Mouse (Mus musculus): ENCODE measurements around the gene Scap. TPM values are rescaled to one million over a fixed set of nuclear protein-coding genes. Genes with fewer than 3 reads are reported as not detected.
"Not testable (repeated sequence)": the region's sequence is repeated elsewhere in the genome, so short reads cannot be mapped to it uniquely, and the experiment has no call there.

Scap gene
- total and polyA plus RNA-seq, 3 experiments: 11.5 to 140 (median 23.6) TPM

DNA sequence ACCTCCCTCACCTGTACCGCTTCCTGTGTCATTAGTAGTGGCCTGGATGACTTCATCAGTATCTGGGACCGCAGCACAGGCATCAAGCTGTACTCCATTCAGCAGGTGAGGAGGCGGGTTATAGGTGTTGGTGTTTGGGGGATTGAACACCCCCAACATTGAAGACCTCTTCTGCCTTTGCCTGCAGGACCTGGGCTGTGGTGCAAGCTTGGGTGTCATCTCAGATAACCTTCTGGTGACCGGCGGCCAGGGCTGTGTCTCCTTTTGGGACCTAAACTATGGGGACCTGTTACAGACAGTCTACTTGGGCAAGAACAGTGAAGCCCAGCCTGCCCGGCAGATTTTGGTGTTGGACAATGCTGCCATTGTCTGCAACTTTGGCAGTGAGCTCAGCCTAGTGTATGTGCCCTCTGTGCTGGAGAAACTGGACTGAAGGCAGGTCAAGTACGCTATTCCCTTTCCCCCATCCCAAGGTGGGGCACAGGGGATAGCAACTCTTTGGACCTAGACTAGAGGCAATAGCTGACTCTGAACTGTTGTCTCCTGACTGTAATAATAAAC, 51.4 kb downstream of the Scap start:
- Histone ChIP-seq H3K36me3 (replicated peaks) (peaks cover 99% of the 10 kb centered on the region), H3K9me3 (replicated peaks) (no peaks in the 10 kb centered on the region), H3K4me1 (ENCODE audit: insufficient read depth, low read depth, low read length) (0 out of 2 replicates have a peak, but pooled peaks cover 5% of the 10 kb centered on the region), H3K27me3 (ENCODE audit: insufficient read depth, low read length) (no peaks in the 10 kb centered on the region; the same call in 1 of the 2 replicates), H3K4me3 (ENCODE audit: low read depth, low read length) (no peak overlapping the region)
- TF ChIP-seq GATA2 (IDR thresholded peaks at IDR 0.05; ENCODE audit: borderline replicate concordance, low read depth, low read length) (no peak), GATA1 (IDR thresholded peaks at IDR 0.05; ENCODE audit: borderline replicate concordance, low read length) (no peak), POLR2AphosphoS5 (IDR thresholded peaks at IDR 0.05; ENCODE audit: insufficient replicate concordance, low read depth, low read length) (no peak), TAL1 (conservative IDR thresholded peaks at IDR 0.05; ENCODE audit: low read depth, low read length) (no peak), CTCF (IDR thresholded peaks at IDR 0.05; ENCODE audit: low read depth, low read length) (no peak)
- DNase-seq (ENCODE audit: low spot score): no peak
- ATAC-seq (ENCODE audit: extremely low read depth, insufficient number of reproducible peaks, low FRiP score, poor library complexity, severe bottlenecking): no peak

DNA sequence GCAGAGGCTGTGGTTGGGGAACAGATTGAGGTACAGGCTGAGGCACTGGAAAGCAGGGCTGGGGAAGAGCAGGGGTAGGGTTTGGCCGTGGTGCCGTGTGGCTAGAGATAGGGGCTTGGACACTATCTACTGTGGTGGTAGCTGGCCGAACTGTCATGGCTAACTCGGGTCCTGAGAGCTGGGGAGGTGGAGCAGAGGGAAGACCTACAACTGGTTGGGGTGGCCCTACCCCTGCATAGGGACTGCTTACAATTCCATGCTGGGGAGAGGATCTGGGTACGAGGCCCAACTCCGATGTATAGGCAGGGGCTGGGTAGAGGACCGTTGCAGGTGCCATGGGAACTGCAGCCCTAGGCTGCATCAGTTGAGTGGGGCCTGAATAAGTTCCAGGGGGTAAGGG, 54.9 kb downstream of the Scap start:
- H3K9me3 ChIP-seq (replicated peaks): no peaks in the 10 kb centered on the region
- no peak overlapping the region for H3K4me3 ChIP-seq (ENCODE audit: low read depth, low read length)
- H3K36me3 ChIP-seq (replicated peaks): peaks cover 100% of the 10 kb centered on the region
- ATAC-seq (ENCODE audit: extremely low read depth, insufficient number of reproducible peaks, low FRiP score, poor library complexity, severe bottlenecking) (no peak), DNase-seq (ENCODE audit: low spot score) (no peak)
- no peaks in the 10 kb centered on the region; the same call in 1 of the 2 replicates for H3K27me3 ChIP-seq (ENCODE audit: insufficient read depth, low read length)
- TF ChIP-seq POLR2AphosphoS5 (IDR thresholded peaks at IDR 0.05; ENCODE audit: insufficient replicate concordance, low read depth, low read length) (no peak), GATA1 (IDR thresholded peaks at IDR 0.05; ENCODE audit: borderline replicate concordance, low read length) (no peak), TAL1 (conservative IDR thresholded peaks at IDR 0.05; ENCODE audit: low read depth, low read length) (no peak), GATA2 (IDR thresholded peaks at IDR 0.05; ENCODE audit: borderline replicate concordance, low read depth, low read length) (no peak), CTCF (IDR thresholded peaks at IDR 0.05; ENCODE audit: low read depth, low read length) (no peak)
- H3K4me1 ChIP-seq (ENCODE audit: insufficient read depth, low read depth, low read length): peaks cover 3% of the 10 kb centered on the region; the same call in 1 of the 2 replicates

DNA sequence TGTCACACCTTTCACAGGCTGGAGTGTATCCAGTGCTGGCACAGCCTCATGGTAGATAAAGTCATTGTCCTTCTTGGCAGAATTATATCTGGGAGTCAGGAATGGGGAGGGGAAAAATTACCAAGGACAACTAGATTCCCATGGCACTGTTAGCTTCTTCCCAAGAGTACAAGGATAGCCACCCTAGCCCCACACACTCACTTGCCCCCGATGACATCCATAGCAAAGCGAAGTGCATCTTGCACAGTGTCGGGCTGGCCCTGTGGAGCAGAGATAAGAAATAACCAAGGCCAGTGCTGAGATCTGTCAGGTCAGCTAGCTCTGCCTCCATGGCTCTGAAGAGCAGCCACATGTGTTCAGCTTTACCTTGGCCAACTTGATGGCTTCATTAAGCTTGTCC, 57.8 kb downstream of the Scap start:
- ATAC-seq (ENCODE audit: extremely low read depth, insufficient number of reproducible peaks, low FRiP score, poor library complexity, severe bottlenecking) (no peak), DNase-seq (ENCODE audit: low spot score) (no peak)
- no peaks in the 10 kb centered on the region for H3K9me3 ChIP-seq (replicated peaks)
- no peaks in the 10 kb centered on the region; the same call in 1 of the 2 replicates for H3K27me3 ChIP-seq (ENCODE audit: insufficient read depth, low read length)
- peaks cover 3% of the 10 kb centered on the region; the same call in 1 of the 2 replicates for H3K4me1 ChIP-seq (ENCODE audit: insufficient read depth, low read depth, low read length)
- H3K36me3 ChIP-seq (replicated peaks): peaks cover 98% of the 10 kb centered on the region
- H3K4me3 ChIP-seq (ENCODE audit: low read depth, low read length): no peak overlapping the region
- no peak for TF ChIP-seq GATA1 (IDR thresholded peaks at IDR 0.05; ENCODE audit: borderline replicate concordance, low read length)
- TF ChIP-seq POLR2AphosphoS5 (IDR thresholded peaks at IDR 0.05; ENCODE audit: insufficient replicate concordance, low read depth, low read length): no peak
- TF ChIP-seq GATA2 (IDR thresholded peaks at IDR 0.05; ENCODE audit: borderline replicate concordance, low read depth, low read length): no peak
- TF ChIP-seq CTCF (IDR thresholded peaks at IDR 0.05; ENCODE audit: low read depth, low read length): no peak
- no peak for TF ChIP-seq TAL1 (conservative IDR thresholded peaks at IDR 0.05; ENCODE audit: low read depth, low read length)

DNA sequence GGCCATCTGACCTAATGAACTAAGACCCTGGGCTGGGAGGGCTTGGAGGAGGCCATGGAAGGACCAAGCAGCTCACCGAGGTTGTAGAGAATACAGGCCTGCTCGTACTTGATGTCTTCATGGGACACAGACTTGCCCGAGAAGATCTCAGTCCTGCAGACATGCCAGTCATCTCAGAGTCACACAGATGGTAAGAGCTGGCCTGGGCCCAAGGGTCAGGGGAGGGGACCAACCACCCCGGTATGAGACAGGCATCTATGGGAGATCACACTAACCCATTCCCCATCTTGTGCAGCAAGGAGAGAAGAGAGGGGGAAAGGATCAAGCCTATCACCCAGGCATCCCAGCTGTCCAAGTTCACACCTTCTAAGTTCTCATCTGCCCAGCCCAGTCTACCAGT, 60.2 kb downstream of the Scap start:
- H3K4me3 ChIP-seq (ENCODE audit: low read depth, low read length): no peak overlapping the region
- no peak for DNase-seq (ENCODE audit: low spot score)
- H3K9me3 ChIP-seq (replicated peaks): no peaks in the 10 kb centered on the region
- H3K4me1 ChIP-seq (ENCODE audit: insufficient read depth, low read depth, low read length): peaks cover 3% of the 10 kb centered on the region; the same call in 1 of the 2 replicates
- no peaks in the 10 kb centered on the region for H3K27me3 ChIP-seq (ENCODE audit: insufficient read depth, low read length)
- peaks cover 95% of the 10 kb centered on the region for H3K36me3 ChIP-seq (replicated peaks)
- TF ChIP-seq POLR2AphosphoS5 (IDR thresholded peaks at IDR 0.05; ENCODE audit: insufficient replicate concordance, low read depth, low read length): no peak
- TF ChIP-seq GATA2 (IDR thresholded peaks at IDR 0.05; ENCODE audit: borderline replicate concordance, low read depth, low read length): no peak
- TF ChIP-seq CTCF (IDR thresholded peaks at IDR 0.05; ENCODE audit: low read depth, low read length): no peak
- no peak for TF ChIP-seq GATA1 (IDR thresholded peaks at IDR 0.05; ENCODE audit: borderline replicate concordance, low read length)
- TF ChIP-seq TAL1 (conservative IDR thresholded peaks at IDR 0.05; ENCODE audit: low read depth, low read length): no peak
- ATAC-seq (ENCODE audit: extremely low read depth, insufficient number of reproducible peaks, low FRiP score, poor library complexity, severe bottlenecking): no peak

DNA sequence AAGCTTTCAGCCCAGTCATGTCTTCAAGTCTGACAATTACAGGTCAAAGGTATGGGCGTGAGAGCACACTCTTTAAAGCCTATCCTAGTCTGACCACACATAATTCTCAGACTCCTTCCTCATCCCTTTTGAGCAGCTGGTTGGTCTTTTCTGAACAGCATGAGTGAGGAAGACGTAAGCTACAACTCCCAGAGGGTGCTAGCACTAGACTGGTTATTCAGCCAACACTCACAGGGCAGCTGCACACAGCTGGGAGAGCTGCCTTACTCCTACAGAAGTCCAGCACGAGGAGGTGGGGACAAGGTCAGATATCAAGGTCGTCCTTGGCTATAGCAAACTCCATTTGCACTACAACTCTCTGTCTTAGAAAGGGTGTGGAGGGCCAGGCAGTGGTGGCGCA, 67.6 kb downstream of the Scap start:
- Histone ChIP-seq H3K9me3 (replicated peaks) (no peaks in the 10 kb centered on the region), H3K27me3 (ENCODE audit: insufficient read depth, low read length) (no peaks in the 10 kb centered on the region), H3K36me3 (replicated peaks) (peaks cover 78% of the 10 kb centered on the region), H3K4me1 (ENCODE audit: insufficient read depth, low read depth, low read length) (peaks cover 16% of the 10 kb centered on the region), H3K4me3 (ENCODE audit: low read depth, low read length) (no peak overlapping the region)
- ATAC-seq (ENCODE audit: extremely low read depth, insufficient number of reproducible peaks, low FRiP score, poor library complexity, severe bottlenecking) (no peak), DNase-seq (ENCODE audit: low spot score) (no peak)
- TF ChIP-seq GATA1 (IDR thresholded peaks at IDR 0.05; ENCODE audit: borderline replicate concordance, low read length): no peak
- no peak for TF ChIP-seq POLR2AphosphoS5 (IDR thresholded peaks at IDR 0.05; ENCODE audit: insufficient replicate concordance, low read depth, low read length)

DNA sequence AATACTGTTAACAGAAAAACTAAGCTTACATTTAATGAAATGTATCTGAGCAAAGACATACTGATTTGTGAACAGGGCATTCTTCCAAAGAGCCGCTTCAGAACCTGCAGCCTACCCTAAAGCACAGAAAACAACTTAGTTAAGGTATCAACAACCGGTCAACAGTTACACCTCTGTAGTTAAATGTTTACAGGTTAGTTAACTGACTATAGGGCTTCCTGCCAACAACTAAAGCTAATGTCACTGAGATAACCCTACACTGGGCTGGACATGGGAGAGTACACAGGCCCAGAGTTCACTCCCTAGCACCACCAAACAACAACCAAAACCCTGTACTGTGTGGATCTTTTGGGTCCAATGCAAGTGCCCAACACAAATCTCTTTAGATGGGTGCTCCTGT, 69.6 kb downstream of the Scap start:
- Histone ChIP-seq H3K4me1 (ENCODE audit: insufficient read depth, low read depth, low read length) (peaks cover 29% of the 10 kb centered on the region), H3K9me3 (replicated peaks) (no peaks in the 10 kb centered on the region), H3K27me3 (ENCODE audit: insufficient read depth, low read length) (no peaks in the 10 kb centered on the region), H3K36me3 (replicated peaks) (peaks cover 64% of the 10 kb centered on the region), H3K4me3 (ENCODE audit: low read depth, low read length) (no peak overlapping the region)
- TF ChIP-seq GATA1 (IDR thresholded peaks at IDR 0.05; ENCODE audit: borderline replicate concordance, low read length) (no peak), POLR2AphosphoS5 (IDR thresholded peaks at IDR 0.05; ENCODE audit: insufficient replicate concordance, low read depth, low read length) (no peak), CTCF (IDR thresholded peaks at IDR 0.05; ENCODE audit: low read depth, low read length) (no peak), GATA2 (IDR thresholded peaks at IDR 0.05; ENCODE audit: borderline replicate concordance, low read depth, low read length) (no peak), TAL1 (conservative IDR thresholded peaks at IDR 0.05; ENCODE audit: low read depth, low read length) (no peak)
- ATAC-seq (ENCODE audit: extremely low read depth, insufficient number of reproducible peaks, low FRiP score, poor library complexity, severe bottlenecking): no peak
- no peak for DNase-seq (ENCODE audit: low spot score)

DNA sequence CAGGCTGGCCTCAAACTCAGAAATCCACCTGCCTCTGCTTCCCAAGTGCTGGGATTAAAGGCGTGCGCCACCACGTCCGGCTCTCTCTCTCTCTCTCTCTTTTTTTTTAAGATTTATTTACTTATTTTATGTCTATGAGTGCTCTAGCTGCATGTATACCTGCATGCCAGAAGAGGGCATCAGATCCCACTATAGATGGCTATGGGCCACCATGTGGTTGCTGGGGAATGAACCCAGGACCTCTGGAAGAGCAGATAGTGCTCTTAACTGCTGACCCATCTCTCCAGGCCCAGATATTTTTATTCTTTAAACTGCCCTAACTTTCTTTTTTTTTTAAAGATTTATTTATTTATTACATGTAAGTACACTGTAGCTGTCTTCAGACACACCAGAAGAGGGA, 70.2 kb downstream of the Scap start:
- H3K27me3 ChIP-seq (ENCODE audit: insufficient read depth, low read length); H3K4me3 ChIP-seq (ENCODE audit: low read depth, low read length); H3K9me3 ChIP-seq (replicated peaks); ATAC-seq (ENCODE audit: extremely low read depth, insufficient number of reproducible peaks, low FRiP score, poor library complexity, severe bottlenecking); DNase-seq (ENCODE audit: low spot score): not testable (repeated sequence)
- H3K36me3 ChIP-seq (replicated peaks): peaks cover 59% of the 10 kb centered on the region
- H3K4me1 ChIP-seq (ENCODE audit: insufficient read depth, low read depth, low read length): peaks cover 29% of the 10 kb centered on the region

Measured in G1E (cell line).